Mouse (Mus musculus): Measurements from ENCODE around the gene Tarbp2. TPM values are rescaled to one million over a fixed set of nuclear protein-coding genes. Genes with fewer than 3 reads are reported as not detected.

The Tarbp2 gene
- polyA plus RNA-seq, 1 experiment: not detected

DNA sequence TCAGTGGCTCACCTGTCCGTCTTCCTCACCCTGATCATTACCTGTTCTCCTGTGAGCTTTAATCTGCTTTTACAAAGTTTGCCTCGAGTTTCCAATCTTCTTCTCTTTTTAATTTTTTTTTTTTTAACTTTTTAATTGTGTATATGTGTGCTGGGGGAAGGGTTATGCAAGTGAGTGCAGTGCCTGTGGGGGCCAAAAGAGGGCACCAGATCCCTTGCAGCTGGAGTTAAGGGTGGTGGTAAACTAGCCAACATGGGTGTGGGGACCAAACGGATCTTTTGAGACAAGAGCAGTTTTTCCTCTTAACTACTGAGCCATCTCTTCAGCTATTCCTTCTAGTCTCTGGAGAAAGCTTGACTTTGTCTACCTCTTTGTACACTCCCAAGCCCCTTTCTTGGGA, 9.9 kb downstream of the Tarbp2 start:
- Histone ChIP-seq H3K4me3 (ENCODE audit: insufficient read depth, low read depth, low read length) (no peak overlapping the region), H3K4me1 (ENCODE audit: control insufficient read depth, insufficient read depth, low read length) (no peaks in the 10 kb centered on the region), H3K27ac (ENCODE audit: insufficient read depth, low read depth, low read length) (no peak overlapping the region)
- TF ChIP-seq CTCF (IDR thresholded peaks at IDR 0.05; ENCODE audit: insufficient read depth, low read depth, low read length): 0 out of 2 replicates have a peak, but pooled peaks have one; percentile 14
- TF ChIP-seq POLR2A (IDR thresholded peaks at IDR 0.05; ENCODE audit: insufficient read depth, low read depth, low read length): no peak
- 70% methylated on average over 3 of the region's 3 CpGs for WGBS

DNA sequence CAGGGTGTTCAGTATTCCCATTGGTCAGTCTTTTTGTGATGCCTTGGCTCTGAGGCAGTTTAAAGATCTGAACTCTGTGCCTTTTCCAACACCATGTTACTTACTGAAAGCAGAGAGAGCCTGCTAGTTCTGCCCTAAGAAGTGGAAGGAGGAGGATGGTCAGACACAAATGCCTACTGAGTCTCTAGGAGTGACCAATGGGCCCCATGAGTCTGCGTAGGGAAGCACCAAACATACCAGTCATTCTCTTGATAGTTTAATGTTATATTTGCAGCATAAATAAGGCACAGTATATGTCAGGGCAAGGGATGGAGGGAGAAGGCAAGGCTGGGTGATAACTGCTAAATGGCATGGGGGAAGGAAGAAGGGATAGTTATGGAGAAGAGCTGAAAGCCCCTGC, 10.4 kb downstream of the Tarbp2 start:
- WGBS: 97% methylated on average over 1 of the region's 1 CpGs
- no peak overlapping the region for H3K4me3 ChIP-seq (ENCODE audit: insufficient read depth, low read depth, low read length)
- H3K4me1 ChIP-seq (ENCODE audit: control insufficient read depth, insufficient read depth, low read length): no peaks in the 10 kb centered on the region
- no peak for TF ChIP-seq CTCF (IDR thresholded peaks at IDR 0.05; ENCODE audit: insufficient read depth, low read depth, low read length)
- TF ChIP-seq POLR2A (IDR thresholded peaks at IDR 0.05; ENCODE audit: insufficient read depth, low read depth, low read length): no peak
- H3K27ac ChIP-seq (ENCODE audit: insufficient read depth, low read depth, low read length): no peak overlapping the region

DNA sequence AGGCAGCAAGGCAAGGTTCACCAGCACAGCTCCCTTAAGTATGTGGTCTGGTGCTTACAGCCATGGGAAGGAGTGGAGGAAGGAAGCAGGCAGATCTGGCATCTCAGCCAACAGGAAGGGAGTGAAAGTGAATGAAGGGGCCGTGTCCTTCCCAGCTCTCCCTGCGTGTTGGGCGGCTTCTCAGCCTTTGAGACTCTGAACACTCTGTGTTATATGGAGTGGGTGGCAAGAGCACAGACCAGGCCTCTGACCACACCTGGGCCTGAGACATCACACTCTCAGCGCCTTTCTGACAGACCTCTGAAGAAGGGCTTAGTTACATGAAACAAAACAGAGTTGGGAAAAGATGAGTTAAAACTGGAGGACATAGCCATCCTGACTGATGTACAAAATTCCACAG, 12.6 kb downstream of the Tarbp2 start:
- TF ChIP-seq CTCF (IDR thresholded peaks at IDR 0.05; ENCODE audit: insufficient read depth, low read depth, low read length) (no peak), POLR2A (IDR thresholded peaks at IDR 0.05; ENCODE audit: insufficient read depth, low read depth, low read length) (no peak)
- no peak overlapping the region for H3K27ac ChIP-seq (ENCODE audit: insufficient read depth, low read depth, low read length)
- 85% methylated on average over 4 of the region's 4 CpGs for WGBS
- H3K4me1 ChIP-seq (ENCODE audit: control insufficient read depth, insufficient read depth, low read length): no peaks in the 10 kb centered on the region
- H3K4me3 ChIP-seq (ENCODE audit: insufficient read depth, low read depth, low read length): no peak overlapping the region

DNA sequence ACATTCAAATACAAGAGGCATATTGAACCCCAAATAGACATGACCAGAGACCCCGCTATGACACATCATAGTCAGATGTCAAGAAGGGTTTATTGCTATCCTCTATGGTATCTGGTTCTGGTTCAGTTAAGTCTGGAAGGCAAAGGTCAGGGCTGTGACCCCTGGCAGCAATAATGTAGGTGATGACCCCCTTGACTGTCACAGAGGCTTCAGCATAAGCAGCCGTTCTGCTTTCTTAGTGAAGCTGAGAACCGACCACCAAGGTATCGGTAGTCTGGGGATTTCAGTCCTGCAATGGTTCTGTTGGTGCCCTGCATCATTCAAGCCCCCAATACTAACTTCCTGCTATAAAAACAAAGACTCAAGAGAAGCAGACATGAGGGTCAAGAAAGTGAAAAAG, 13.6 kb downstream of the Tarbp2 start:
- H3K27ac ChIP-seq (ENCODE audit: insufficient read depth, low read depth, low read length): no peak overlapping the region
- no peak overlapping the region for H3K4me3 ChIP-seq (ENCODE audit: insufficient read depth, low read depth, low read length)
- TF ChIP-seq POLR2A (IDR thresholded peaks at IDR 0.05; ENCODE audit: insufficient read depth, low read depth, low read length): no peak
- no peak for TF ChIP-seq CTCF (IDR thresholded peaks at IDR 0.05; ENCODE audit: insufficient read depth, low read depth, low read length)
- 93% methylated on average over 4 of the region's 4 CpGs for WGBS
- H3K4me1 ChIP-seq (ENCODE audit: control insufficient read depth, insufficient read depth, low read length): no peaks in the 10 kb centered on the region

DNA sequence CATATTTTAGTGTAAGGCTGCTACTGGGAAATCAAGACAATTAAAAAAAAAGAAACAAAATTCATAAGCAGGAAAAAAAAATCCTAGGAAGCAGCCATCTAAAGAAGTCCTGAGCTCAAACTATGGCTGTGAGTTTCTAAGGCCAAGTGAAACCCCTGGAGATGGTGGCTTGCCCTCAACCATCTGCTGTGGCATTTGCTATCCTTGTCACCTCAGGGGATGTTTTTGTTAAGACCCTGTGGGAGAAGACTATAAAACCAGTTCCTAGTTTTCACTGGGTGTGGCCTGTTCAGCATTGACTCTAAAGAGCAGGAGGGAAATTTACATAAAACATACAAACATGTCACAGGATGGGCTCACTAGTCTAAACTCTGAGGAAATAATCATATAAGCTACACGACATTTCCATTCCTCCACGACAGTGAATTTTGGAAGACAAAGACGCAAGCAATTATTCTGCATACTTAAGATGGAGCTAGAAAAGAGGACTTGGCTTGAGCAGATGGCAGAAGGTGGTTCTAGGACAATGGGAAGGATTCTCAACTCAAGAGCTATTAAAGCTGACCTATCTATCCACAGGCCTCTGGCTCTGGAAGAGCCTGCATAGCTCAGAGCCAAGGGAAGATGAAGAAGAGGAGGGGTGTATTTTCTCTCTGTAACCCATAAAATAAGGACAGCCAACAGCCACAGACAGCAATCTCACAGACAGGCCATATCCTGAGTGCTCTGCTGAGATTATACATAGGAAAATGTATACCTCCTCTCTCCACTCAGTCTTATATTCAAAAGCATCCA, 14.3 kb downstream of the Tarbp2 start:
- 88% methylated on average over 3 of the region's 3 CpGs for WGBS
- no peaks in the 10 kb centered on the region for H3K4me1 ChIP-seq (ENCODE audit: control insufficient read depth, insufficient read depth, low read length)
- H3K4me3 ChIP-seq (ENCODE audit: insufficient read depth, low read depth, low read length): no peak overlapping the region
- TF ChIP-seq CTCF (IDR thresholded peaks at IDR 0.05; ENCODE audit: insufficient read depth, low read depth, low read length) (no peak), POLR2A (IDR thresholded peaks at IDR 0.05; ENCODE audit: insufficient read depth, low read depth, low read length) (no peak)
- H3K27ac ChIP-seq (ENCODE audit: insufficient read depth, low read depth, low read length): no peak overlapping the region

DNA sequence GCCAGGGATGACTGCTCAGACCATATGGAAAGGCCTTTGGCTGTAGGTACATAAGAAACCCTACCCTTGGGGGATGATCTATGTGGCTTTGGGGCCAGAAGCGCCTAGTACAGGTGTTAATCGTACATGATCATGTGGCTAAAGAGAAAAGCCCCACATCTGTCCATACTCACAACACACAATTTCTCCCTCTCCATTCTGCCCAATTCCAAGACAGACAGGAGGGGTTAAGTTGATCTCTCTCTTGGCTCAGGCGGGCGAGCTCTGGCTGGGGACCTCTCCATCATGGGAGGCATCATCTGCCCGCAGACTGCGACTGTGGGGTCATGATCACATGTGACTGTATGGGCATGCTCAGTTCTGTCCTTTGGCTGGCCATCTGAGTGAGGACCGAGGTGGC, 15.9 kb downstream of the Tarbp2 start:
- no peaks in the 10 kb centered on the region for H3K4me1 ChIP-seq (ENCODE audit: control insufficient read depth, insufficient read depth, low read length)
- no peak overlapping the region for H3K4me3 ChIP-seq (ENCODE audit: insufficient read depth, low read depth, low read length)
- 93% methylated on average over 7 of the region's 7 CpGs for WGBS
- TF ChIP-seq POLR2A (IDR thresholded peaks at IDR 0.05; ENCODE audit: insufficient read depth, low read depth, low read length): no peak
- TF ChIP-seq CTCF (IDR thresholded peaks at IDR 0.05; ENCODE audit: insufficient read depth, low read depth, low read length): no peak
- no peak overlapping the region for H3K27ac ChIP-seq (ENCODE audit: insufficient read depth, low read depth, low read length)

DNA sequence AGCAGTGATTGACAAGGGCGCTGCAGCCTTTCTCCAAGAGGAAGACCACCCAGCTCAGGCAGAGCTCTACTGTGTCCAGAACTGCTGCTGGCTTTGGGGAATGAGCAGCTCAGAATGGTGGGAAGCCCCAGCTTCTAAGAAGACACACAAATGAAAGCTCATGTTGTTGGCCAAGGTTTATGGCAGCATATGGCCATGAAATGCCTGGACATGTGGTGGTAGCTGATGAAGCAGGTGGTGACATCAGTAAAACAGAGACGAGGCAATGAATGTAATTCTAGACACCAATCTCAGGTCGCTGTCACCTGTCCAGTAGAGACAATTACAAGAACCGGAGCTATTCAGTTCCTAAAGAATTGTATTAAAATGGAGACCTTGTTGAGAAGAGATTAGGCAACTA, 26.8 kb downstream of the Tarbp2 start:
- Histone ChIP-seq H3K27ac (ENCODE audit: insufficient read depth, low read depth, low read length) (no peak overlapping the region), H3K4me1 (ENCODE audit: control insufficient read depth, insufficient read depth, low read length) (peaks cover 5% of the 10 kb centered on the region), H3K4me3 (ENCODE audit: insufficient read depth, low read depth, low read length) (no peak overlapping the region)
- no peak for TF ChIP-seq POLR2A (IDR thresholded peaks at IDR 0.05; ENCODE audit: insufficient read depth, low read depth, low read length)
- TF ChIP-seq CTCF (IDR thresholded peaks at IDR 0.05; ENCODE audit: insufficient read depth, low read depth, low read length): no peak
- WGBS: 93% methylated on average over 4 of the region's 4 CpGs

DNA sequence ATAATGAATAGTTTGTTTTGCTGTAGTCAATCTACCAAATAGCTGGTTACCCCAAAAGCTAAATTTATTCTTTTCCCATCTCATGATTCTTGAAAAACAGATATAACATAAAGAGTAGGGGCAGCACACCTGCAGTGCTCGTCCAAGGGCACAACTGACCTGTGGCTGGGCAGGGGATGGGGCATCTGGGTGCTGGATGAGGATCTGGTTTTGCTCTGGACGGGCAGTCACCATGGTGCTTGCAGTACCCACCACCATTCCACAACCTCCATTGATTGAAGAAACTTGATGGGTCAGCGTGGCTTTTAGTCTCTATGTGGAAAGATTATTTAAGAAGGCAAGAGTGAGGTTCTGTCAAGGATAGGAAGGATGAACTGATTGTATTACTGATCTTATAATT, 28.3 kb downstream of the Tarbp2 start:
- no peak overlapping the region for H3K4me3 ChIP-seq (ENCODE audit: insufficient read depth, low read depth, low read length)
- H3K4me1 ChIP-seq (ENCODE audit: control insufficient read depth, insufficient read depth, low read length): peaks cover 5% of the 10 kb centered on the region
- 72% methylated on average over 3 of the region's 3 CpGs for WGBS
- TF ChIP-seq CTCF (IDR thresholded peaks at IDR 0.05; ENCODE audit: insufficient read depth, low read depth, low read length): no peak
- no peak for TF ChIP-seq POLR2A (IDR thresholded peaks at IDR 0.05; ENCODE audit: insufficient read depth, low read depth, low read length)
- no peak overlapping the region for H3K27ac ChIP-seq (ENCODE audit: insufficient read depth, low read depth, low read length)

DNA sequence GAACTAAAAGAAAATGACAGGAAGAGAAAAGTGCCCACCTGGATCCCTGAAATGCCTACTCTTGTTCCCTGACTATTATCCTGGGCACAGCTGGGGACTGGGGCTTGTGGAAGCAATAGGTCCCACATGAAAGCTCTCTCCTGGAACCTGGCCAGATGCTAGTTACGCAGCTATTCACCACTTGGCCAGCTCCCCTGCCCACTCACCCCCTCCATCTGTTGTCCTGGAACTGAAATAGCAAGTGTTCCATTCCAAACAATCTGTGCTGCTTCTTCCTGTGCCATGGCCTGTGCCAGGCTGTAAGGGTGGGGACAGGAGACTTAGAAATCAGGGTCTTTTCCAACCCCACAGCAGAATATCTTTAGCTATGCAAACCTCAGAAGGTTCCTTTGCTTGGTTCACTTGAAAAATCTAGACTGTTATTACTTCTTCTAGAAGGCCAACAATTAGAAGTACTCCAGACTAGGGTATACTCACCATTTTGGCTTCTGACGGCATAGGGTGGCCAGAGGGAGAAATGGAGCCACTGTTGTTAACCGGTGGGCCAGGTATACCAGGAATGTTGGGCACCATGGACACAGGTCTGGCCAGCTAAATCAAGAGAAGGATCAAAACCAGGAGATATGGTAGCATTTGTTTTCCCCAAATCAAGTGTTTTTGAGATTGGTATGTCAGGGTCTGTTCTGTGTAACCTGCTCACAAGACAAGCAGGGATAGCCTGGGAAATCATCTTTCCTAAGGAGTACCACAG, 28.9 kb downstream of the Tarbp2 start:
- H3K4me3 ChIP-seq (ENCODE audit: insufficient read depth, low read depth, low read length): no peak overlapping the region
- peak overlapping the region; percentile 48; the same call in 1 of the 2 replicates for H3K27ac ChIP-seq (ENCODE audit: insufficient read depth, low read depth, low read length)
- peaks cover 5% of the 10 kb centered on the region for H3K4me1 ChIP-seq (ENCODE audit: control insufficient read depth, insufficient read depth, low read length)
- WGBS: 45% methylated on average over 3 of the region's 3 CpGs
- TF ChIP-seq POLR2A (IDR thresholded peaks at IDR 0.05; ENCODE audit: insufficient read depth, low read depth, low read length) (no peak), CTCF (IDR thresholded peaks at IDR 0.05; ENCODE audit: insufficient read depth, low read depth, low read length) (no peak)
